Mouse (Mus musculus): Measurements from ENCODE around the gene Cmip.

Gene Cmip

GRCm38 (mm10) chr8:117257029-117257820 lies at the start of gene Cmip:
Gene Cmip (plus strand): TSS chr8:117257064.
- peak; percentile 67 for DNase-seq (ENCODE audit: low spot score)

GRCm38 (mm10) chr8:117209150-117209549 lies 47.7 kb upstream of the Cmip start:
- DNase-seq (ENCODE audit: low spot score): no peak

GRCm38 (mm10) chr8:117212100-117212499 lies 44.8 kb upstream of the Cmip start:
- no peak for DNase-seq (ENCODE audit: low spot score)

GRCm38 (mm10) chr8:117217724-117218123 lies 39.1 kb upstream of the Cmip start:
- DNase-seq (ENCODE audit: low spot score): no peak

GRCm38 (mm10) chr8:117222396-117222795 lies 34.5 kb upstream of the Cmip start:
- DNase-seq (ENCODE audit: low spot score): no peak

- peak; percentile 92 for DNase-seq (ENCODE audit: low spot score)
These were observed 32.2 kb upstream of the Cmip start for GRCm38 (mm10) chr8:117224630-117225029.

- no peak for DNase-seq (ENCODE audit: low spot score)
These were observed 30.6 kb upstream of the Cmip start for GRCm38 (mm10) chr8:117226306-117226705.

- no peak for DNase-seq (ENCODE audit: low spot score)
These were observed 29.5 kb upstream of the Cmip start for GRCm38 (mm10) chr8:117227339-117227738.

- no peak for DNase-seq (ENCODE audit: low spot score)
These were observed 23.7 kb upstream of the Cmip start for GRCm38 (mm10) chr8:117233199-117233598.

- no peak for DNase-seq (ENCODE audit: low spot score)
These were observed 20.3 kb upstream of the Cmip start for GRCm38 (mm10) chr8:117236531-117236930.

GRCm38 (mm10) chr8:117240326-117240725 lies 16.5 kb upstream of the Cmip start:
- DNase-seq (ENCODE audit: low spot score): no peak

GRCm38 (mm10) chr8:117240841-117241494 lies 15.9 kb upstream of the Cmip start:
- no peak for DNase-seq (ENCODE audit: low spot score)

GRCm38 (mm10) chr8:117241848-117242247 lies 15.0 kb upstream of the Cmip start:
- DNase-seq (ENCODE audit: low spot score): peak; percentile 18

GRCm38 (mm10) chr8:117242286-117242685 lies 14.6 kb upstream of the Cmip start:
- no peak for DNase-seq (ENCODE audit: low spot score)

GRCm38 (mm10) chr8:117244601-117245000 lies 12.3 kb upstream of the Cmip start:
- no peak for DNase-seq (ENCODE audit: low spot score)

- no peak for DNase-seq (ENCODE audit: low spot score)
These were observed 8.5 kb upstream of the Cmip start for GRCm38 (mm10) chr8:117248341-117248740.

- no peak for DNase-seq (ENCODE audit: low spot score)
These were observed 5.7 kb upstream of the Cmip start for GRCm38 (mm10) chr8:117251086-117251681.

GRCm38 (mm10) chr8:117252650-117253049 lies 4.2 kb upstream of the Cmip start:
- DNase-seq (ENCODE audit: low spot score): no peak

GRCm38 (mm10) chr8:117253390-117254269 lies 3.2 kb upstream of the Cmip start:
- no peak for DNase-seq (ENCODE audit: low spot score)

- no peak for DNase-seq (ENCODE audit: low spot score)
These were observed 2.4 kb upstream of the Cmip start for GRCm38 (mm10) chr8:117254496-117254895.

GRCm38 (mm10) chr8:117256292-117256938 lies 449 bp upstream of the Cmip start:
- DNase-seq (ENCODE audit: low spot score): peak; percentile 92

Measured in embryo, embryonic 10 days (tissue).